Mouse (Mus musculus) CH12.LX (cell line): ENCODE measurements around the gene Minpp1. TPM values are rescaled to one million over a fixed set of nuclear protein-coding genes. Genes with fewer than 3 reads are reported as not detected.

Experiments used
- DNase-seq: peaks from one replicate; pipeline ENCODE4 v3.0.0-alpha.2; 2013; ENCODE audit errors: extremely low read depth
- H3K27ac ChIP-seq: 2 replicates; pipeline ENCODE4 v1.5.1; 2012; ENCODE audit warnings: low read depth, mild to moderate bottlenecking, control low read depth, moderate library complexity; ENCODE audit not compliant: insufficient read depth
- H3K27me3 ChIP-seq: replicated peaks from 2 replicates; pipeline ENCODE3; 2012; ENCODE audit warnings: inconsistent platforms
- H3K36me3 ChIP-seq, 2 experiments: replicated peaks in 1 of 2; 2 replicates each; pipeline versions ENCODE3 to v1.6.1; 2012; ENCODE audit warnings: inconsistent platforms in 1 of 2, low read length in 1 of 2, mild to moderate bottlenecking in 1 of 2, mixed read lengths in 1 of 2, moderate library complexity in 1 of 2; ENCODE audit not compliant: control insufficient read depth in 1 of 2, insufficient read depth in 1 of 2
- H3K4me1 ChIP-seq, 2 experiments: 2 replicates each; pipeline ENCODE4 v1.6.1; 2012; ENCODE audit warnings: inconsistent platforms in 1 of 2, moderate library complexity in 1 of 2; ENCODE audit not compliant: insufficient read depth in 2 of 2, control insufficient read depth in 1 of 2
- H3K4me2 ChIP-seq: 2 replicates; pipeline ENCODE4 v1.6.1; 2012; ENCODE audit warnings: low read depth, mild to moderate bottlenecking, control low read depth; ENCODE audit not compliant: poor library complexity, insufficient read depth, severe bottlenecking
- H3K4me3 ChIP-seq, 3 experiments: fragments of 150-350 bp in 1 of 3; sonication (generic) in 1 of 3; replicated peaks in 1 of 3; 2 replicates each; pipeline versions ENCODE3 to v1.5.1; 2011 to 2012; ENCODE audit warnings: low read depth in 2 of 3, low read length in 2 of 3, mild to moderate bottlenecking in 2 of 3, moderate library complexity in 2 of 3, control low read depth in 1 of 3, improper control_type of control experiment in 1 of 3, inconsistent platforms in 1 of 3, mixed read lengths in 1 of 3; ENCODE audit not compliant: poor library complexity in 1 of 3
- H3K79me2 ChIP-seq: replicated peaks from 2 replicates; pipeline ENCODE4 v1.6.1; 2012; ENCODE audit warnings: mild to moderate bottlenecking, moderate library complexity; ENCODE audit not compliant: control insufficient read depth, poor library complexity, insufficient read depth, severe bottlenecking; ENCODE audit errors: extremely low read depth
- H3K9ac ChIP-seq: 2 replicates; pipeline ENCODE4 v1.6.1; 2012; ENCODE audit warnings: low read depth, mild to moderate bottlenecking, control low read depth, moderate library complexity; ENCODE audit not compliant: insufficient read depth
- H3K9me3 ChIP-seq: replicated peaks from 2 replicates; pipeline ENCODE3; 2012; ENCODE audit warnings: low read length, inconsistent platforms, mixed read lengths
- BHLHE40 ChIP-seq: IDR thresholded peaks from 2 replicates; pipeline ENCODE4 v1.6.1; 2011; ENCODE audit warnings: mild to moderate bottlenecking, low read depth, low read length, improper control_type of control experiment
- CHD1 ChIP-seq: IDR thresholded peaks from 2 replicates; pipeline ENCODE4 v1.6.1; 2012; ENCODE audit warnings: low read depth, low read length, improper control_type of control experiment, inconsistent platforms
- CHD2 ChIP-seq: IDR thresholded peaks from 2 replicates; pipeline ENCODE4 v1.6.1; 2011; ENCODE audit warnings: low read length, improper control_type of control experiment
- CTCF ChIP-seq, 2 experiments: IDR thresholded peaks in 1 of 2; conservative IDR thresholded peaks in 1 of 2; 2 replicates each; pipeline ENCODE4 v1.5.1; 2011 to 2012; ENCODE audit warnings: low read depth in 2 of 2, low read length in 2 of 2, improper control_type of control experiment in 1 of 2, inconsistent platforms in 1 of 2, mild to moderate bottlenecking in 1 of 2, moderate library complexity in 1 of 2
- EP300 ChIP-seq: IDR thresholded peaks from 2 replicates; pipeline ENCODE4 v1.6.1; 2011; ENCODE audit warnings: low read length, improper control_type of control experiment
- ETS1 ChIP-seq: conservative IDR thresholded peaks from 2 replicates; pipeline ENCODE4 v1.6.1; 2012; ENCODE audit warnings: low read depth, mild to moderate bottlenecking, inconsistent platforms, low read length, improper control_type of control experiment, moderate library complexity
- HCFC1 ChIP-seq: IDR thresholded peaks from 2 replicates; pipeline ENCODE4 v1.6.1; 2012; ENCODE audit warnings: low read depth, mild to moderate bottlenecking, inconsistent platforms, low read length, improper control_type of control experiment
- IRF4 ChIP-seq: IDR thresholded peaks from 2 replicates; pipeline ENCODE4 v1.6.1; 2014; ENCODE audit warnings: low read depth, mild to moderate bottlenecking, inconsistent platforms, low read length, improper control_type of control experiment
- JUND ChIP-seq: conservative IDR thresholded peaks from 2 replicates; pipeline ENCODE4 v1.6.1; 2011; ENCODE audit warnings: low read depth, low read length, improper control_type of control experiment
- MAFK ChIP-seq: IDR thresholded peaks from 2 replicates; pipeline ENCODE4 v1.6.1; 2011; ENCODE audit warnings: low read length, improper control_type of control experiment; ENCODE audit not compliant: insufficient replicate concordance
- MAX ChIP-seq: IDR thresholded peaks from 2 replicates; pipeline ENCODE4 v1.6.1; 2011; ENCODE audit warnings: low read length, improper control_type of control experiment
- MAZ ChIP-seq: IDR thresholded peaks from 2 replicates; pipeline ENCODE4 v1.6.1; 2012; ENCODE audit warnings: low read depth, mild to moderate bottlenecking, inconsistent platforms, low read length, improper control_type of control experiment, moderate library complexity
- MXI1 ChIP-seq: IDR thresholded peaks from 2 replicates; pipeline ENCODE4 v1.6.1; 2011; ENCODE audit warnings: mild to moderate bottlenecking, low read depth, low read length, improper control_type of control experiment
- MYC ChIP-seq: IDR thresholded peaks from 2 replicates; pipeline ENCODE4 v1.6.1; 2011; ENCODE audit warnings: low read depth, mild to moderate bottlenecking, improper control_type of control experiment, low read length
- NELFE ChIP-seq: IDR thresholded peaks from 2 replicates; pipeline ENCODE4 v1.6.1; 2011; ENCODE audit warnings: low read depth, low read length, improper control_type of control experiment
- RCOR1 ChIP-seq: conservative IDR thresholded peaks from 2 replicates; pipeline ENCODE4 v1.6.1; 2012; ENCODE audit warnings: low read depth, mild to moderate bottlenecking, inconsistent platforms, low read length, improper control_type of control experiment
- SIN3A ChIP-seq: IDR thresholded peaks from 2 replicates; pipeline ENCODE4 v1.6.1; 2012; ENCODE audit warnings: low read length, improper control_type of control experiment, inconsistent platforms
- SMC3 ChIP-seq: IDR thresholded peaks from 2 replicates; pipeline ENCODE4 v1.6.1; 2011; ENCODE audit warnings: low read depth, low read length, improper control_type of control experiment
- TCF12 ChIP-seq: IDR thresholded peaks from 2 replicates; pipeline ENCODE4 v1.6.1; 2014; ENCODE audit warnings: low read depth, mild to moderate bottlenecking, inconsistent platforms, low read length, improper control_type of control experiment
- UBTF ChIP-seq: IDR thresholded peaks from 2 replicates; pipeline ENCODE4 v1.6.1; 2012; ENCODE audit warnings: low read depth, mild to moderate bottlenecking, inconsistent platforms, low read length, improper control_type of control experiment, moderate library complexity
- USF1 ChIP-seq: IDR thresholded peaks from 2 replicates; pipeline ENCODE4 v1.6.1; 2014; ENCODE audit warnings: low read depth, mild to moderate bottlenecking, inconsistent platforms, low read length, improper control_type of control experiment
- ZC3H11A ChIP-seq: IDR thresholded peaks from 2 replicates; pipeline ENCODE4 v1.6.1; 2012; ENCODE audit warnings: low read depth, mild to moderate bottlenecking, inconsistent platforms, low read length, improper control_type of control experiment
- ZKSCAN1 ChIP-seq: IDR thresholded peaks from 2 replicates; pipeline ENCODE4 v1.6.1; 2012; ENCODE audit warnings: low read depth, inconsistent platforms, low read length, improper control_type of control experiment, borderline replicate concordance
- ZMIZ1 ChIP-seq: IDR thresholded peaks from 2 replicates; pipeline ENCODE4 v1.6.1; 2012; ENCODE audit warnings: low read depth, mild to moderate bottlenecking, inconsistent platforms, low read length, improper control_type of control experiment
- dilution Hi-C: fragments of 300-500 bp; cut with MboI; formaldehyde crosslinking; loops from 2 replicates; pipeline ENCODE4 v1.14.3; 2020; ENCODE audit warnings: low sequenced_read_pairs; ENCODE audit not compliant: extremely low pct_unique_long_range_greater_than_20kb, extremely low pct_ligation_motif_present
- in situ Hi-C: fragments of 300-500 bp; cut with MboI; formaldehyde crosslinking; loops from 3 replicates; pipeline ENCODE4 v1.14.3; 2019; ENCODE audit warnings: low sequenced_read_pairs, low pct_ligation_motif_present, low pct_unique_long_range_greater_than_20kb, mixed read lengths
- polyA plus RNA-seq: library from polyadenylated mRNA; unstranded; fragments of >175 nt; gene quantifications from 2 replicates; pipeline ENCODE4 v1.2.1, GENCODE M21; 2012; ENCODE audit warnings: low read depth; ENCODE audit not compliant: insufficient read length
- total RNA-seq, 2 experiments: library from RNA; depleted of rRNA; stranded (reverse); fragments of 300-350 nt in 1 of 2; fragments of >200 nt in 1 of 2; gene quantifications; 2 replicates each; pipeline ENCODE4 v1.2.3; 2012 to 2014

Minpp1 gene
- total and polyA plus RNA-seq, 3 experiments = 50.5 to 73.2 (median 50.7) TPM

DNA sequence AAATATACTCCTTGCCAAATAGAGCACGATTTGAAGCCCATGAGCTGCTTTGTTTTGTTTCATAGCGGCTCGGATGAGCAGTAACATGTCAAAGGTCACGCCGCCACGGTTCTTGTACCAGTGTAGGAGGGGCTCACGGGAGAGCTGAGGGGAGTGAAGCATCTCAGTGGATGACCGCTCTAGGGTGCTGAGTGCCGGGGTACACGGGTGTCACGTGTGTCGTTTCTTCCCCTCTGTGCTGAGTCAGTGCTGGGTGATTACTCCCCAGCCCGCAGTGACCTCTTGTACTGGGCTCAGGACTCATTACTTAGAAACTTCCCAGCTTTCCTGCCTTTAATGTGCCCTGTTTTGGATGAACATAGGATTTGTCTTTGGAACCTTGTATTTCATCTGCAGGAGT, 9.0 kb downstream of the Minpp1 start:
- H3K79me2 ChIP-seq = peaks cover 22% of the 10 kb centered on the region
- peaks cover 31 to 75% of the 10 kb centered on the region in 2 experiments for H3K36me3 ChIP-seq
- in situ Hi-C loops = no loop called here
- H3K9ac ChIP-seq = no peak overlapping the region
- TF ChIP-seq SMC3 = no peak
- TF ChIP-seq MAX = no peak
- TF ChIP-seq CTCF (conservative IDR thresholded peaks at IDR 0.05 in 1 of 2, IDR thresholded peaks at IDR 0.05 in 1 of 2; ENCODE audit: low read depth in 2 of 2, low read length in 2 of 2) = no peak
- TF ChIP-seq MXI1 = no peak
- no peak for TF ChIP-seq MAFK
- TF ChIP-seq CHD1 = no peak
- TF ChIP-seq IRF4 = no peak
- no peak for TF ChIP-seq UBTF
- TF ChIP-seq ZC3H11A = no peak
- no peak for TF ChIP-seq MAZ
- no peak for TF ChIP-seq TCF12
- no peak for TF ChIP-seq USF1
- no peak for TF ChIP-seq CHD2
- no peak for TF ChIP-seq MYC
- TF ChIP-seq NELFE = no peak
- TF ChIP-seq EP300 = no peak
- no peak for TF ChIP-seq SIN3A
- TF ChIP-seq BHLHE40 = no peak
- TF ChIP-seq JUND = no peak
- no peak overlapping the region for H3K4me2 ChIP-seq
- H3K4me3 ChIP-seq = no peak overlapping the region
- dilution Hi-C loops = no loop called here
- H3K4me1 ChIP-seq = peaks cover 0 to 45% of the 10 kb centered on the region in 2 experiments; a peak in 2 of 4 replicates
- H3K9me3 ChIP-seq = no peaks in the 10 kb centered on the region
- DNase-seq = no peak
- H3K27me3 ChIP-seq = no peaks in the 10 kb centered on the region
- no peak overlapping the region for H3K27ac ChIP-seq

DNA sequence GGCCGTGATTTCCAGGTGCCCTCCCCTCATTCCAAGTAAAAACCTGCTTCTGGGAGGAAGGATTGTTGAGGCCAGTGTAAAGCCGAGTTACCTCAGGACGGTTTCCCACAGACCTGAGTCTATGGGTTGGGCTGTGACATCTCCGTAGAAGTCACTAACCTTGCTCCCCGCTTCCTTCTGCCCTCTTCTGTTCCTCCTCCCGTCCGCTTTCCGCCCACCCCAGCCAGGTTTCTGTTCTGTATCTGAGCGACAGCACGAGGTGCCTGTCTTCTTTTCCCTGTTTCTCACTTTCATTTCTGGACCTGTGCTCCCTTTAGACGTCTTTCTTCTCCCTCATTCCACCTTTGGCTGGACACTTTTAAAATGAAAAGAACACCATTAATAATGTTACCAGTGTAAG, 9.5 kb downstream of the Minpp1 start:
- Histone ChIP-seq H3K9me3 (no peaks in the 10 kb centered on the region), H3K4me2 (no peak overlapping the region), H3K27me3 (no peaks in the 10 kb centered on the region), H3K9ac (no peak overlapping the region), H3K4me3 (no peak overlapping the region), H3K4me1 (peaks cover 0 to 45% of the 10 kb centered on the region in 2 experiments; a peak in 2 of 4 replicates), H3K27ac (no peak overlapping the region), H3K36me3 (peaks cover 31 to 75% of the 10 kb centered on the region in 2 experiments), H3K79me2 (peaks cover 22% of the 10 kb centered on the region)
- TF ChIP-seq EP300 = no peak
- TF ChIP-seq ETS1 = no peak
- no peak for TF ChIP-seq HCFC1
- TF ChIP-seq ZMIZ1 = no peak
- TF ChIP-seq RCOR1 = no peak
- no peak for TF ChIP-seq MXI1
- no peak for TF ChIP-seq ZKSCAN1
- DNase-seq = no peak
- in situ Hi-C loops = no loop called here
- dilution Hi-C loops = no loop called here
